Mouse (Mus musculus): ENCODE measurements around the gene Ltc4s. TPM values are rescaled to one million over a fixed set of nuclear protein-coding genes. Genes with fewer than 3 reads are reported as not detected.

Gene Ltc4s
- total and polyA plus RNA-seq, 3 experiments, result 0.47 to 2.0 (median 1.4) TPM

DNA sequence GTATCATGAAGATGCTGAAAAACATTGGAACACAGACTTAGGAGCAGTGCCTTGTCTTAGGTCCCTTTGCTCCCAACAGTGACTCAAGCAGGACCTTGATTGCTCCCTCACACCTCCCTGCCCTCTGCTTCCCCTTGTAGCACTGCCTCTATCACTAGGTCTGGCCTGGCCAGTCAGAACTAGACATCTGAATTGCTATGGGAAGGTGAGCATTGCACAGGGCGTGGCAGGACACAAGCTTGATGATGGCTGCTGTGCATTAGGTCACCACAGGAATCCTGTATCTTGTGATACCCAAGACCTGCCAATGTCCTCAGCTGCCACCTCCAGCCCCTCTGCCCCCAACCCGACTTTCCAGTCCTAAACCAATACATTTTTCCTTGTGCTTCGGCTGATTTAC is 28.6 kb upstream of the Ltc4s start:
- Histone ChIP-seq H3K4me1 (ENCODE audit: control insufficient read depth in 1 of 2, insufficient read depth in 2 of 2) (no peaks in the 10 kb centered on the region), H3K36me3 (replicated peaks in 1 of 2; ENCODE audit: control insufficient read depth in 1 of 2, insufficient read depth in 1 of 2, low read length in 1 of 2) (peaks cover 43 to 83% of the 10 kb centered on the region in 2 experiments), H3K79me2 (replicated peaks; ENCODE audit: control insufficient read depth, extremely low read depth, insufficient read depth, poor library complexity, severe bottlenecking) (no peaks in the 10 kb centered on the region), H3K9ac (ENCODE audit: insufficient read depth, low read depth) (no peak overlapping the region), H3K27me3 (replicated peaks) (no peaks in the 10 kb centered on the region), H3K27ac (ENCODE audit: insufficient read depth, low read depth) (no peak overlapping the region), H3K4me2 (ENCODE audit: insufficient read depth, low read depth, poor library complexity, severe bottlenecking) (no peak overlapping the region), H3K4me3 (replicated peaks in 1 of 3; ENCODE audit: low read depth in 2 of 3, low read length in 2 of 3, poor library complexity in 1 of 3) (no peak overlapping the region), H3K9me3 (replicated peaks; ENCODE audit: low read length) (no peaks in the 10 kb centered on the region)
- in situ Hi-C loops (cut with MboI; ENCODE audit: low pct_ligation_motif_present, low pct_unique_long_range_greater_than_20kb, low sequenced_read_pairs) (no loop called here), dilution Hi-C loops (cut with MboI; ENCODE audit: extremely low pct_ligation_motif_present, extremely low pct_unique_long_range_greater_than_20kb, low sequenced_read_pairs) (no loop called here)
- no peak for DNase-seq (ENCODE audit: extremely low read depth)
- TF ChIP-seq POLR2AphosphoS2 (IDR thresholded peaks at IDR 0.05; ENCODE audit: low read depth, low read length), result no peak
- no peak for TF ChIP-seq USF2 (conservative IDR thresholded peaks at IDR 0.05; ENCODE audit: low read depth, low read length)
- TF ChIP-seq SIN3A (IDR thresholded peaks at IDR 0.05; ENCODE audit: low read length), result no peak

GRCm38 (mm10) chr11:50265931-50266330 is 27.5 kb upstream of the Ltc4s start:
- in situ Hi-C loops (cut with MboI; ENCODE audit: low pct_ligation_motif_present, low pct_unique_long_range_greater_than_20kb, low sequenced_read_pairs) (no loop called here), dilution Hi-C loops (cut with MboI; ENCODE audit: extremely low pct_ligation_motif_present, extremely low pct_unique_long_range_greater_than_20kb, low sequenced_read_pairs) (no loop called here)
- H3K36me3 ChIP-seq (replicated peaks in 1 of 2; ENCODE audit: control insufficient read depth in 1 of 2, insufficient read depth in 1 of 2, low read length in 1 of 2), result peaks cover 53 to 84% of the 10 kb centered on the region in 2 experiments
- H3K79me2 ChIP-seq (replicated peaks; ENCODE audit: control insufficient read depth, extremely low read depth, insufficient read depth, poor library complexity, severe bottlenecking), result no peaks in the 10 kb centered on the region
- TF ChIP-seq MAX (IDR thresholded peaks at IDR 0.05; ENCODE audit: low read length) (no peak), ZC3H11A (IDR thresholded peaks at IDR 0.05; ENCODE audit: low read depth, low read length) (no peak), ETS1 (conservative IDR thresholded peaks at IDR 0.05; ENCODE audit: low read depth, low read length) (no peak), NELFE (IDR thresholded peaks at IDR 0.05; ENCODE audit: low read depth, low read length) (no peak), EP300 (IDR thresholded peaks at IDR 0.05; ENCODE audit: low read length) (no peak), ZMIZ1 (IDR thresholded peaks at IDR 0.05; ENCODE audit: low read depth, low read length) (no peak), SIN3A (IDR thresholded peaks at IDR 0.05; ENCODE audit: low read length) (no peak), MAZ (IDR thresholded peaks at IDR 0.05; ENCODE audit: low read depth, low read length) (no peak), MEF2A (IDR thresholded peaks at IDR 0.05; ENCODE audit: borderline replicate concordance, low read depth, low read length) (no peak), JUN (IDR thresholded peaks at IDR 0.05; ENCODE audit: insufficient read depth, low read depth, low read length) (no peak), ZKSCAN1 (IDR thresholded peaks at IDR 0.05; ENCODE audit: borderline replicate concordance, low read depth, low read length) (no peak), UBTF (IDR thresholded peaks at IDR 0.05; ENCODE audit: low read depth, low read length) (no peak), POLR2AphosphoS2 (IDR thresholded peaks at IDR 0.05; ENCODE audit: low read depth, low read length) (no peak), GABPA (IDR thresholded peaks at IDR 0.05; ENCODE audit: insufficient replicate concordance, low read depth, low read length) (no peak), CHD2 (IDR thresholded peaks at IDR 0.05; ENCODE audit: low read length) (no peak), MAFK (IDR thresholded peaks at IDR 0.05; ENCODE audit: insufficient replicate concordance, low read length) (no peak), IRF4 (IDR thresholded peaks at IDR 0.05; ENCODE audit: low read depth, low read length) (no peak), ELF1 (IDR thresholded peaks at IDR 0.05; ENCODE audit: low read depth, low read length) (no peak), BHLHE40 (IDR thresholded peaks at IDR 0.05; ENCODE audit: low read depth, low read length) (no peak), USF1 (IDR thresholded peaks at IDR 0.05; ENCODE audit: low read depth, low read length) (no peak)
- no peaks in the 10 kb centered on the region for H3K4me1 ChIP-seq (ENCODE audit: control insufficient read depth in 1 of 2, insufficient read depth in 2 of 2)
- H3K27ac ChIP-seq (ENCODE audit: insufficient read depth, low read depth), result no peak overlapping the region
- no peak overlapping the region for H3K9ac ChIP-seq (ENCODE audit: insufficient read depth, low read depth)
- H3K9me3 ChIP-seq (replicated peaks; ENCODE audit: low read length), result no peaks in the 10 kb centered on the region
- H3K27me3 ChIP-seq (replicated peaks), result no peaks in the 10 kb centered on the region
- H3K4me2 ChIP-seq (ENCODE audit: insufficient read depth, low read depth, poor library complexity, severe bottlenecking), result no peak overlapping the region
- H3K4me3 ChIP-seq (replicated peaks in 1 of 3; ENCODE audit: low read depth in 2 of 3, low read length in 2 of 3, poor library complexity in 1 of 3), result no peak overlapping the region
- DNase-seq (ENCODE audit: extremely low read depth), result no peak
